Mouse (Mus musculus) A20 (cell line): Measurements from ENCODE around the gene Slc7a4.
A peak's percentile ranks its signal among the peaks of the same experiment; 100 is the strongest.
"Not testable (repeated sequence)": the region's sequence is repeated elsewhere in the genome, so short reads cannot be mapped to it uniquely, and the experiment has no call there.

Experiments used
- DNase-seq: peaks from one replicate; pipeline ENCODE4 v3.0.0-alpha.2; 2011; ENCODE audit warnings: low read depth, low spot score

The Slc7a4 gene

GRCm38 (mm10) chr16:17561751-17562208, 21.2 kb downstream of the Slc7a4 start, which contains the start of gene P2rx6:
Gene P2rx6 (plus strand): TSS chr16:17561885.
- no peak for DNase-seq

DNA sequence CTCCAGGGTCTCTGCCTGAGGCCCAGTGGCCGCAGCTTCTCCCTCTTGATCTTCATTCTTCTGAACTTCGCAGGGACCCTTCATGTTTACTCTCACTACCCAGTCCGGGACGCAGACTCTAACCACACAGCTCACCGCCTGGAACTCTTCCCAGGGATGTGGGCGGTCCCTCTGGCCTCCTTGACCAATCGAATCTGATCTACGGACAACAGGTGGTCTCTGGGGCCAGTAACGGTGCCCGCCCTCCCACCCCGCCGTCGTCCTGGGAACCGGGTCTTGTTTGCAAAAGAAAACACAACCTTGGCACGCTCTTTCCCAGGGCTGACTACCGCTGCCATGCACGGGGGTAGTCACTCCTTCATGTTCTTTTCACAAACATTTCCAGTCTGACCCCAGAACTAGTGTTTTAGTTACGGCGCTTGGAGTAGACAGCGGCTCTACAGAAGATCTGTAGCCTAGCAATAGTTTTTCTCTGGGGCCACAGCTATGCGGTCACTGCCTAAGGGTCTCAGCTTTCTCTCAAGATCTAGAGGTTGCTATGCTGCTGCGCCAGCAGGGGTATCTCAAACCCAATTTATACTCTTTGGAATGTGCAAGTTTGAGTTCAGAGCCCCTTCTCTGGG, 21.8 kb downstream of the Slc7a4 start, which contains the start of gene Lrrc74b:
Gene Lrrc74b, minus strand, starts transcription at position 120 of the 623 bp plus-strand sequence.
- DNase-seq, result no peak

DNA sequence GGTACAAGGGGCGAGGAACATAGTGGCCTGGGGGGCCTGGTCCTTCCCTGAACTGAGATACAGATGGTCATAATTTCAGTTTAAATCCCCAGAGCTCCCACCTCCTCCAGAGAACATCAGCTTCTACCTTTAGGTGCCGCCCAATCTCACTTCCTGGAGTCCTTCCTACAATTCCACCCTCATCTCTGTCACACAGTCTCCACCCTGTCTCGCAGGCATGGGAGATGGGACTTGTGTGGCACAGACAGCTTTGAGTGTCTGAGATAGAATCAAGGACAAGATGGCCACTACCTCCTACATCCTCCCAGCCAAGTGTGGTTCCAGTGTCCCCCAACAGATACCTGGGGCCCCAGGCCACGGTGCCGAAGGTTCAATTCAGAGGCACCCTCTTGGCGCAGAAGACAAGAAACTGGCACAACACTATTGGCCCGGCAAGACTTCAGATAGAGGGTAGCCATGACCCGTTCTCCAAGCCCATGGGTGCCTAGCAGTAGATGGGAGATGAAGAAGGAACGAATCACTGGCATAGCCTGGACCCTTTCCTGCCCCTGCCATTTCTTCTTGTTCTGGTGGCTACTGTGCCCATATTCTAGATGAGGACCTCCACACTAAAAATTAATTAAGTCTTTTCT, 23.5 kb downstream of the Slc7a4 start:
- DNase-seq, result no peak

DNA sequence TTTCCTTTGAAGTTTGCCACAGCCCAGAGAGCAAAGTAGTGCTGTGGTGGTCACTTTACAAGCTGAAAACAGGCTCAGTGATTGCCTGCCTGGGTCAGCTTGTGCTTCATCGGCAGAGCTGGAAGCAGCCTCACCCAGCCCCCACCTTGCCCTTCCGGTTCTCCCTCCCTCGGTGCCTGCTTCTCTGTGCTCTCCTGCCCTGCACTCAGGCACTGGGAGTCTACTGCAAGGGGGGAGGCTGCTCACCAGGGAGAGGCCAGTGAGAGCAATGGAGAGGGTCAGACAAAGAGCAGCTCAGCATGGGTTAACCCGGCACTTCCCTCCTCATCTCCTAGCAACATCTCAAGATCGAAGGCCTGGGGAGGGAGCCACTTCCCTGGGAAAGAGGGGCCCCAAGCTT, 24.2 kb downstream of the Slc7a4 start:
- DNase-seq, result peak; percentile 6

- DNase-seq, result peak; percentile 70
Observed at GRCm38 (mm10) chr16:17557947-17558480, 25.0 kb downstream of the Slc7a4 start.

DNA sequence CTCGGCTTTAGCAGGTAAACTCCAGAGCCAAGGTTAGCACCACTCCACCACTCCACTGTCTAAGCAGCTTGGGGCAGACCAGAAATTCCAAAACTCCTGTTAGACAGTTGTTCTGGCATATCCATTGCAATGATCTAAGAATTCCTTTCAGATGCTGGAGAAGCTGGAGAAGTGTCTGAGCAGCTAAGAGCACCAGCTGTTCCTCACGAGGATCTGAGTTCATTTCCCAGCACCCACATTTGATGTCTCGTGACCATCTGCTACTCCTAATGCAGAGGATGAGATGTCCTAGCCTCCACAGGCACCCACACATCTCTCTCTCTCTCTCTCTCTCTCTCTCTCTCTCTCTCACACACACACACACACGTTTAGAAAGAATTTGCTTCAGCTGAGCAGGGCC, 26.1 kb downstream of the Slc7a4 start:
- DNase-seq, result no peak

DNA sequence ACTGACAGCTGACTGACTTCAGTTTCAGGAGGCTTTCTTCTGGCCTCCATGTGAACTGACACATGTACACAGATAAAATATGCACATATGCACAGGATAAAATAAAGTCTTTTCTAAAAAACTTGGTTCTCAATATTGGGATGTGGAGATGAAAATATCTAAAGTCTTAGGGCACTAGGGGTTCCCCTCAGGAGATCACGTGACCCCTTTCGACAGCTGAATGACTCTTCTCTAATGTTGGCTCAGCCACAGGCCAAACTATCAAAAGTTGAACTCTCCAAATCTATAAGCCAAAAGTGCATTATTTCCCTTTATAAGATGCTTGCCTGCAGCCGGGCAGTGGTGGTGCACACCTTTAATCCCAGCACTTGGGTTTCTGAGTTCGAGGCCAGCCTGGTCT, 26.8 kb downstream of the Slc7a4 start:
- no peak for DNase-seq

GRCm38 (mm10) chr16:17554702-17555101, 28.3 kb downstream of the Slc7a4 start:
- not testable (repeated sequence) for DNase-seq

DNA sequence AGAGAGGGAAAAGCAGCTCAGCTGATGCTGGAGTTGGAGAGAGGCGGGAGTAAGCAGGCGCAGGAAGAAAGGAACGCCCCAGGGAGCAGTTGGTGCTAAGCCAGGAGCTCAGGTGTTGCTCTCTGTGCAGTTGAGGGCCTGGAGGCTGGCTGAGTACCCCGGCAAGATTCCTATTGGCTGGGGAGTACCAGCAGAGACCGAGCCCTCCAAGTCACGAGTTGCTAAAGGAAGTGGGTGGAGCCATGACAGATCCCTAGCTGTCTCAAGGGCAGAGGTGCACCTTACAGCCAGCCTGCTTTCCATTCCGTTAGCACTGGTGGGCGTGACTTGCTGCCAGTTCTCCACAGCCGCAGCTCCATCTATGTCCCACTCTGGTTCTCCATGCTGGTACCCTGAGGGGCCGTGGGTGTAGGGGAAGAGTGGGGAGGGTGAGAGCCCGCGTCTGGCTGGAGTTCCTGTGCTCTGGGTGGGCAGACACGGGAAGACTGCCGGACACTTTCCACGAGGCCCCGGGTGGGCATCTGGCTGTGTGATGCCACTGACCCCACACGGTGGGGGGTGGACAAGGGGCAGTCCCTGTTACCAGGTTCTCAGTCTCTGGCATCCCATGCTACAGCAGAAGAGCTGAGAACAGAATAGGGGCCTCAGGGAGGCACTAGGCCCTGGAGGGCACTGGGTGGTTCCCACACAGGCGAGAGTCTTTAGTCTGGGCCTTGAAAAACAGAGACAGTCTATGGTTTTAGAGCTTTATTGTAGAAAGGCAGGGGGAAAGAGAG, 28.9 kb downstream of the Slc7a4 start:
- peak; percentile 85 for DNase-seq

GRCm38 (mm10) chr16:17552837-17553236, 30.2 kb downstream of the Slc7a4 start:
- DNase-seq, result no peak

DNA sequence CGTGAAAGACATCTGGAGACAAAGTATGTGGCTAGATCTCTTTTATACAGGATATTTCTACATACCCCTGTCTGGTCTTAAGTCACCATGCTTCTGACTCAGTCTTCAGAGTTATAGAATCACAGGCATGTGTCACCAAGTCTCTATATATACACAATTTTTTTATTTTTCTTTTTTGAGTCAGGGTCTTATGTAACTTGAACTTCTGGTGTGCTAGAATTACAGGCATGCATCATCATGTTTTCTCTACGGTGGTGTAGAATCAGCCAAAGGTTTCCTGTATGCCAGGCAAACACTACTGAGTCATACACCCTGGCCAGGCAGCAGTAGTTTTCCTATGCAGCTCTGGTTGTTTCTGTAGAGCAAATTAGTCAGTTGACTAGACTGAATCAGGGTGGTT, 40.4 kb downstream of the Slc7a4 start:
- no peak for DNase-seq

- DNase-seq, result no peak
Observed at GRCm38 (mm10) chr16:17536584-17536983, 46.4 kb downstream of the Slc7a4 start.

DNA sequence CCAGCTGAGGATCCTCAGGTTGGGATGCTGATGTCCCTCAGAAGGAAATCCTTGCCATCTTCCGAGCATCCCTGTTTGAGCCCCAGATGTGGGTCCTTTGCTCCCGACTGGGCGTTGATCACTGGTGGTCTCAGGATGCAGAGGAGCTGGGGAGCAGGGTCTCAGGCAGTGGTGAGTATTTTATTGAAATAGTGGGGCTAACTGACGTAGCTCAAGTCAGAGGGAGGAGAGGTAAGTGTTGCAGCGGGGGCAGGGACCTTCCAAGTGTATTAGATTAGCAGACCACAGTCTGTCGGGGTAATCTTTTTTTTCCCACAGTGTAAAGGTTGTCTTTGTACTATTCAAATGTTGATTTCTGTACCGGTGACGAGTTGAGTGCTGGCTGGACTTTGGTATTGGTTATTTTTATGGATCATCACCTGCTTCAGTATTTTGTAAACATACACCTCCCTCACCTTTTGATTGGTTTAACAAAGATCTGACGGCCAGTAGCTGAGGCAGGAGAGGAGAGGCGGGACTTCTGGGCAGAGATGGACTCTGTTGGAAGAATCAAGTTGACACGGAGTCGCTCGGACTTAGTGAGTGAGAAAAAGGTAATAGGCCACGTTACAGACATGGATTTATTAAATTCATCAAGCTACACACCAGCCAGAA, 50.2 kb downstream of the Slc7a4 start:
- no peak for DNase-seq

DNA sequence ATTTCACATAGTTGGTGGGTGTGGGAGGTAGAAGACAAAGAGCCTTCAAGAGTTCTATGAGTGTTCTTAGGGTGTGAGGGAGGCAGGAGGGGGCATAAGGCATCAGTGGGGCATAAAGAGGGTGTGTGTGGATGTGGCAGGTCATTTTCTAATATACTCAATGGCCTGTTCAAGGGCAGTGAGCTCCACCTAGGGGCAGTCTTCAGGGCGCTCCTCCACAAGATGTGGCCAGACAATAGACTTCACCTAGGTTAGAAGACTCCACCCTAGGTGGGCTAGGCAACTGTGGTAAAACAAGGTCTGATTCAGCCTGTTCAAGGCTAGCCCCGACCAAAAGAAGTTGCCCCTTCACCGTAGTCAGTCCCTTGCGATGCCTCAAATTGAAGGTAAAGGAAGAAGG, 50.7 kb downstream of the Slc7a4 start:
- DNase-seq, result peak; percentile 74

DNA sequence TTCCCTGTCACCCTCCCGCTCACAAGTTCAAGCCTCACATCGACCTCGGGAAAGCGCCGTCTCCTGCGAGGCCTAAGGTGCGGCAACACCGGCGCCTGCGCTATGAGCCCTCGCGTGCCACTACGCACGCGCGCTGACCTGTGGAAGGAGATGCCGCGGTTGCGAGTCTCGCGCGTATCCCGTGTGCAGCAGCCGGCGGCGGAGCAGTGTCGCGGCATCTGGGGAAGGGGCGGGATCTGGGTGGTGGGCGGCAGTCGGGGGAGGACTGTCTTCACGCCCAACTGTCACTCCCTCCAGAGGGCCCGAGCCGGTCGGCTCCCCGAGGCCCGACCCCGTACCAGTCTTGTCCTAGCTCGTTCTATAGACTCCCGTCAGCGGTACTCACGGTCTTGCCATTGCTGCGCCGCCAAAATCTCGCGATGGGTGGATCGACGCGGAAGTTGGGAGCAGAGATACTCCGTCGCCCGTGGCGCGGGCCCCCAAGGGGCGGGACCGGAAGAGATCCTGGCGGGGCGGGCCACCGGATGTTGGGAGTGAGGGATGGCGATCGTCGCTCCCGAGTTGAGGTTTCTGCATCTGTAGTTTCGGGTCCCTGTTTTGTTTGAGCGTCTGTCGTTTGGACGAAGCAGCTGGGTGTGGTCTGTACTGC, 52.2 kb downstream of the Slc7a4 start, which contains the start of gene Thap7:
Gene Thap7, minus strand, starts transcription at position 497 of the 649 bp plus-strand sequence.
- peak; percentile 98 for DNase-seq

DNA sequence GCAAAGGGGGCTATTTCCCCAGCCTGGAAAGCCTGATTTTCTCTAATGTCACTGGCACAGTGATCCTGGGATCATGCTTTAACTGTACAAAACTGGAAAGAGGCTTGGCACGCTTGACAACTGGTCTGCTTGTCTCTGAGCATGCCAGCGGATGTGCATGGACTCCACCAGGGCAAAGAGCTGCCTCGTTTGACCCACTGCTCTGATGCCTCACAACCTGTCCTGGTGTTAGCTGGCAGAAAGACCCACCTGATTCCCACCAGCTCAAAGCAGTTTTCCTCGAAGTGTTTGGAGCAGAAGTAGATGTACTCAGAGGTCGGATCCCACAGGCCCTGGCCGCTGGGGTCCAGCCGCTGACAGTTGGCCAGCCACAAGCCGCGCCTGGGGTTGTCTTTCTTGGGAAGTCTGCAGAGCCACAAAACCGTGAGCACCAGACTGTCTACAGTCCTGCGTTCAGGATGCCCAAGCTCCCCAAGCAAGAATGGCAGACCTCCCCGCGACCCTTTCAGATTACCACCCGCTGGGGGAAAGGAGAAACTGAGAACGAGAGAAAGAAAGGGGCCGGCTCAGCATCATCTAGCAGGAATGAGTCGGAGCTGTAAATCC, 52.9 kb downstream of the Slc7a4 start:
- DNase-seq, result no peak

GRCm38 (mm10) chr16:17528276-17528675, 54.7 kb downstream of the Slc7a4 start:
- no peak for DNase-seq

DNA sequence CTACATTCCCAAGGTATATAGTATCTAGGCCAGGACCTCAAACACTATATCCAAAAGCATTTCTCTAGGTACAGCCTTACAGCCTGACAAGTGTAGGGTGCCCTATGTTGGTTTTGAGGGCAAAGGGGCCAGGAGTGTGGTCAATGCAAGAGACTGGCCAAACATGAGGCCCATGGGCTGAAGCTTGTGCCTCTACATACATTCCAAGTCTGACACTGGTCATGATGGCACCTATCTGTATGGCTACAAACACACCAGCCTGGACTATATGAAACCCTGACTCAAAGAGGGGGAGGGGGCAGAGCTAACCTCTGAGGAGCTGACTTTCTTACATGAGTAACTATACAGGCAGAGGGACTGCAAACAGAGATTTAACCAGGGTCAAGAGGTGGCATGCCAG, 55.4 kb downstream of the Slc7a4 start:
- no peak for DNase-seq

GRCm38 (mm10) chr16:17526223-17526622, 56.8 kb downstream of the Slc7a4 start:
- DNase-seq, result no peak

DNA sequence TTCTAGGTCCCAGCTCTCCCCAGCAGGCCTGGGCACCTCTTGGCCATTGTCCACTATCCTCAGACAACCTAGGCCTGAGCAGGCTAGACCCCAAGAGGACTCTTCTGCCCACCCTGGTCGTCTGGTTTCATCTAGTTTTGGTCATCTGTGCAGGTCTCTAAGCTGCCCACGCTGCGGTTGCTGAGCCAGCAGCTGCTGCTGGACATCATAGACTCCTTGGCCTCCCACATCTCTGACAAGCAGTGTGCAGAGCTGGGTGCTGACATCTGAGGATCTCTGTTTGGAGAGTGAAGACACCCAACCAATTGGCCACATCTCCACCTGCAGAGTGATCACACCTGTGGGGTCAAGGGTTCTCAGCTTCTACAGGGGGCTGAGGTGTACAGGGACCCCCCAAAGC, 57.5 kb downstream of the Slc7a4 start:
- no peak for DNase-seq

DNA sequence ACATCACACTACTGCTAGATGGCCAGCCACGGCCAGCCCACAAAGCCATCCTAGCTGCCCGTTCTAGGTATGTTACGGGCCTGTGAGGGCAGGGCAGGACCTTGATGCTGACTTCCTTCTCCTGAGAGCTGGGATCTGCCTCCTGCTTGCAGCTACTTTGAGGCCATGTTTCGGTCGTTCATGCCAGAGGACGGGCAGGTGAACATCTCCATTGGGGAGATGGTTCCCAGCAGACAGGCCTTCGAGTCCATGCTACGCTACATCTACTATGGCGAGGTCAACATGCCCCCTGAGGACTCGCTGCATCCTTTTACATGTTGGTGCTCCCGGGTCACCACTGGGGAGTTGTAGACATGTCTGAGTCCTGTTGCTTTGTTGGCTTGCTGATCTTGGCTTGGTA, 58.9 kb downstream of the Slc7a4 start:
- DNase-seq, result no peak
